Mouse (Mus musculus): Measurements from ENCODE around the gene Sfrp4.

The Sfrp4 gene

GRCm38 (mm10) chr13:19636131-19636530 lies 13.2 kb downstream of the Sfrp4 start:
- no peak for DNase-seq (ENCODE audit: low spot score)

GRCm38 (mm10) chr13:19640203-19640851 lies 17.4 kb downstream of the Sfrp4 start:
- DNase-seq (ENCODE audit: low spot score) = no peak

- DNase-seq (ENCODE audit: low spot score) = no peak
Measured at GRCm38 (mm10) chr13:19643519-19643918, 20.6 kb downstream of the Sfrp4 start.

- no peak for DNase-seq (ENCODE audit: low spot score)
Measured at GRCm38 (mm10) chr13:19644225-19644624, 21.3 kb downstream of the Sfrp4 start.

GRCm38 (mm10) chr13:19649824-19650223 lies 26.9 kb downstream of the Sfrp4 start:
- DNase-seq (ENCODE audit: low spot score) = peak; percentile 81

GRCm38 (mm10) chr13:19652405-19652804 lies 29.5 kb downstream of the Sfrp4 start:
- no peak for DNase-seq (ENCODE audit: low spot score)

- no peak for DNase-seq (ENCODE audit: low spot score)
Measured at GRCm38 (mm10) chr13:19668355-19669140, 45.6 kb downstream of the Sfrp4 start.

- no peak for DNase-seq (ENCODE audit: low spot score)
Measured at GRCm38 (mm10) chr13:19674025-19674424, 51.1 kb downstream of the Sfrp4 start.

GRCm38 (mm10) chr13:19674601-19675000 lies 51.7 kb downstream of the Sfrp4 start:
- no peak for DNase-seq (ENCODE audit: low spot score)
